Mouse (Mus musculus) liver, embryonic 13.5 days (tissue): ENCODE measurements around the gene Col5a3. TPM values are rescaled to one million over a fixed set of nuclear protein-coding genes. Genes with fewer than 3 reads are reported as not detected.

Source experiments
- ATAC-seq: fragments of 200-750 bp; cut with Nextera tagmentation; 2 replicates; pipeline ENCODE4 v1.8.0; 2017; ENCODE audit warnings: low read depth, mild to moderate bottlenecking, moderate number of reproducible peaks, moderate library complexity
- DNase-seq: peaks from one replicate; pipeline ENCODE4 v3.0.0; 2022
- H3K27ac ChIP-seq: fragments of 300-500 bp; sonication (generic); 2 replicates; pipeline ENCODE4 v1.5.1; 2015; ENCODE audit warnings: moderate library complexity, mild to moderate bottlenecking, inconsistent platforms
- H3K27me3 ChIP-seq: fragments of 300-500 bp; sonication (generic); 2 replicates; pipeline ENCODE4 v1.6.1; 2015; ENCODE audit warnings: mild to moderate bottlenecking, inconsistent platforms
- H3K36me3 ChIP-seq: fragments of 300-500 bp; sonication (generic); 2 replicates; pipeline ENCODE4 v1.6.1; 2015; ENCODE audit warnings: mild to moderate bottlenecking, inconsistent platforms
- H3K4me1 ChIP-seq: fragments of 300-500 bp; sonication (generic); replicated peaks from 2 replicates; pipeline ENCODE4 v1.6.1; 2015; ENCODE audit warnings: inconsistent platforms
- H3K4me2 ChIP-seq: fragments of 300-500 bp; sonication (generic); 2 replicates; pipeline ENCODE4 v1.6.1; 2015; ENCODE audit warnings: inconsistent platforms, mild to moderate bottlenecking, moderate library complexity
- H3K4me3 ChIP-seq: fragments of 300-500 bp; sonication (generic); replicated peaks from 2 replicates; pipeline ENCODE4 v1.5.1; 2015; ENCODE audit warnings: mild to moderate bottlenecking, inconsistent platforms
- H3K9ac ChIP-seq: fragments of 300-500 bp; sonication (generic); 2 replicates; pipeline ENCODE4 v1.6.1; 2015; ENCODE audit warnings: mild to moderate bottlenecking, inconsistent platforms
- H3K9me3 ChIP-seq: fragments of 300-500 bp; sonication (generic); replicated peaks from 2 replicates; pipeline ENCODE4 v1.6.1; 2016; ENCODE audit warnings: inconsistent platforms
- WGBS: fragments of 180-500 bp; shearing (Covaris S2); methylation state at CpG from one replicate; pipeline ENCODE4 v1.1.7; 2015; ENCODE audit not compliant: insufficient replicate concordance; 5-methylcytosine and 5-hydroxymethylcytosine counted together
- polyA plus RNA-seq: library from polyadenylated mRNA; unstranded; fragments of >200 nt; fragmentation: Nextera tagmentation; extraction: Ambion mirVana; gene quantifications from 2 replicates; pipeline ENCODE4 v1.2.1, GENCODE M21; 2015

The Col5a3 gene
- polyA plus RNA-seq, 1 experiment from 2014 or later, result 0.06 TPM

- peaks cover 83% of the 10 kb centered on the region for H3K27me3 ChIP-seq
- 0 out of 2 replicates have a peak overlapping the region, but pooled peaks have one; percentile 6 for H3K9ac ChIP-seq
- peaks cover 19% of the 10 kb centered on the region for H3K4me1 ChIP-seq
- H3K9me3 ChIP-seq, result no peaks in the 10 kb centered on the region
- peak overlapping the region; percentile 44 for H3K4me3 ChIP-seq
- ATAC-seq, result no peak
- DNase-seq, result no peak
- H3K4me2 ChIP-seq, result peak overlapping the region; percentile 65
- WGBS, result 2% methylated on average over 54 of the region's 54 CpGs
- no peaks in the 10 kb centered on the region for H3K36me3 ChIP-seq
- no peak overlapping the region for H3K27ac ChIP-seq
These were observed 87.8 kb downstream of the Col5a3 start for GRCm38 (mm10) chr9:20726859-20727600.

DNA sequence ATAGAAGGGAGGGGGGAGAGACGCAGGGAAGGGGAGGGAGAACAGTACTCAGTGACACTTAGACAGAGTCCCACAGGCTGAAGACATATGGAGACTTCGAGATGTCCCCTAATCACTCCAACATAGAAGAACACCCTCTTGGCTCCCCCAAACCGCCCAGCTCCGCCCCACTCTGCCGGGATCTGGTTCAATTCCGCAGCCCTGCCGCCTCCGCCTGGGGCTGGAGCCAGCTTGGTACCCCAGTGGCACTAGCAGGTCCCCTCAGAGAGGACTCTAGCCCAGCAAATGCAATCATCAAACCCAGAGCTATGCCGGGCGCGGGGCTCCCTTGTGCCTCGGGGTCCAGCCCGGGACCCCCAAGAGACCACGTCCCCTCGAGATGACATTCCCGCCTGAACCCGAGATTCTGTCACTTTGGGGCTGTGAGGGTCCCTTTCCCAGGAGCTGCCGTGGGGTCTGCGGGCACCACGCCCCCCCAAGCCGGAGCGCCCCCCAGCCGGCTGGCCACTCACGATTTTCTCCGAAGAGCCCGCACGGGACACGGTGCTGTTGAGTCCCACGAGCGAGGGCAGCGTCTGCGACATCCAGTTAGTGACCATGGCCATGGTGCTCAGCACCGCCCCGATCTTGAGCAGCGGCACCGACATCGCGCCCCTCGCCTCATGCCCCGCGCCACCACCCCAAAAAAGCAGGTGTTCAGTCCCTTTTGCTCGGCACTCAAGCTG lies 88.6 kb downstream of the Col5a3 start:
- H3K4me2 ChIP-seq, result peak overlapping the region; percentile 65
- H3K9ac ChIP-seq, result no peak overlapping the region
- 5% methylated on average over 42 of the region's 42 CpGs for WGBS
- H3K9me3 ChIP-seq, result no peaks in the 10 kb centered on the region
- H3K4me1 ChIP-seq, result peaks cover 19% of the 10 kb centered on the region
- no peak for DNase-seq
- 0 out of 2 replicates have a peak, but pooled peaks have one; percentile 9 for ATAC-seq
- no peaks in the 10 kb centered on the region for H3K36me3 ChIP-seq
- no peak overlapping the region for H3K27ac ChIP-seq
- peak overlapping the region; percentile 44 for H3K4me3 ChIP-seq
- peaks cover 78% of the 10 kb centered on the region for H3K27me3 ChIP-seq

- Histone ChIP-seq H3K27me3 (peaks cover 36% of the 10 kb centered on the region), H3K4me1 (peaks cover 6% of the 10 kb centered on the region), H3K4me2 (no peak overlapping the region), H3K9ac (no peak overlapping the region), H3K27ac (no peak overlapping the region), H3K36me3 (no peaks in the 10 kb centered on the region), H3K4me3 (no peak overlapping the region), H3K9me3 (no peaks in the 10 kb centered on the region)
- 32% methylated on average over 2 of the region's 2 CpGs for WGBS
- DNase-seq (no peak), ATAC-seq (no peak)
These were observed 93.3 kb downstream of the Col5a3 start for GRCm38 (mm10) chr9:20721582-20721981.

Other genes starting within 250 kb of the Col5a3 start
- 2.3 and 3.0 TPM in 2 replicates for gene Zfp846, start 233.8 kb downstream of the Col5a3 start, polyA plus RNA-seq
- 310 and 314 TPM in 2 replicates for gene Ubl5, start 172.2 kb downstream of the Col5a3 start, polyA plus RNA-seq
- gene Fbxl12, start 170.3 kb downstream of the Col5a3 start, polyA plus RNA-seq, result 4.0 and 5.0 TPM in 2 replicates
- 31.8 and 35.3 TPM in 2 replicates for gene Pin1, start 163.0 kb downstream of the Col5a3 start, polyA plus RNA-seq
- 0.12 and 0.18 TPM in 2 replicates for gene Olfm2, start 68.7 kb downstream of the Col5a3 start, polyA plus RNA-seq
- gene Rdh8, start 3.4 kb upstream of the Col5a3 start, polyA plus RNA-seq, result not detected in 2 replicates
- gene A230050P20Rik, start 53.6 kb upstream of the Col5a3 start, polyA plus RNA-seq, result 4.2 and 4.8 TPM in 2 replicates
- gene Angptl6, start 64.7 kb upstream of the Col5a3 start, polyA plus RNA-seq, result 9.4 and 10.1 TPM in 2 replicates
- gene Ppan, start 73.1 kb upstream of the Col5a3 start, polyA plus RNA-seq, result 89.6 and 90.5 TPM in 2 replicates
- gene Eif3g, start 83.6 kb upstream of the Col5a3 start, polyA plus RNA-seq, result 282 and 290 TPM in 2 replicates
- gene Dnmt1, start 144.8 kb upstream of the Col5a3 start, polyA plus RNA-seq, result 63.3 and 75.0 TPM in 2 replicates
- gene S1pr2, start 161.7 kb upstream of the Col5a3 start, polyA plus RNA-seq, result 4.7 and 4.8 TPM in 2 replicates
- gene Mrpl4, start 187.7 kb upstream of the Col5a3 start, polyA plus RNA-seq, result 81.2 and 84.0 TPM in 2 replicates
- gene Icam1, start 200.9 kb upstream of the Col5a3 start, polyA plus RNA-seq, result 9.6 and 9.7 TPM in 2 replicates
- 244 and 254 TPM in 2 replicates for gene Icam4, start 214.3 kb upstream of the Col5a3 start, polyA plus RNA-seq
- 0.21 and 0.29 TPM in 2 replicates for gene Icam5, start 217.0 kb upstream of the Col5a3 start, polyA plus RNA-seq